Mouse (Mus musculus): ENCODE data around the gene Rabgef1.

DNA sequence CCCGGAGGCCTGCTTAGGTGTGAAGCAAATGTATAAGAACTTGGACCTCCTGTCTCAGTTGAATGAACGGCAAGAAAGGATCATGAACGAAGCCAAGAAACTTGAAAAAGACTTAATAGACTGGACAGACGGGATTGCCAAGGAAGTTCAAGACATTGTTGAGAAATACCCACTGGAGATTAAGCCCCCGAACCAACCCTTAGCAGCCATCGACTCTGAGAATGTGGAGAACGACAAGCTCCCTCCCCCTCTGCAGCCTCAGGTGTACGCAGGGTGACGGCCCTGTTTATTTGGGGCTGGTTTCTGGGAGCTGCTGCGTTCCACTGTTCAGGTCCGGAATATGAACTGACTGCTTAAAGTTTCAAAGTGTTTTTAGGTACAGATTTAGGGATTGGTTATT, 41.4 kb downstream of the Rabgef1 start:
- TF ChIP-seq CTCF (IDR thresholded peaks at IDR 0.05; ENCODE audit: borderline replicate concordance, control insufficient read depth, extremely low read depth, insufficient read depth, low read length, poor library complexity) (no peak), POLR2A (IDR thresholded peaks at IDR 0.05; ENCODE audit: control insufficient read depth, extremely low read depth, insufficient read depth, low read length, poor library complexity) (no peak)

All from thymus, adult 2 months (tissue).